Mouse (Mus musculus) limb, embryonic 14.5 days (tissue): ENCODE measurements around the gene Ddc. TPM values are rescaled to one million over a fixed set of nuclear protein-coding genes. Genes with fewer than 3 reads are reported as not detected.

ENCODE experiments used
- ATAC-seq: fragments of 200-750 bp; cut with Nextera tagmentation; 2 replicates; pipeline ENCODE4 v1.8.0; 2017; ENCODE audit warnings: low read depth, moderate number of reproducible peaks, moderate TSS enrichment; ENCODE audit not compliant: low FRiP score
- DNase-seq: peaks from one replicate; pipeline ENCODE4 v3.0.0-alpha.2; 2015; ENCODE audit warnings: low spot score
- H3K27ac ChIP-seq: fragments of 300-500 bp; sonication (generic); replicated peaks from 2 replicates; pipeline ENCODE4 v1.5.1; 2014; ENCODE audit warnings: low read depth, mild to moderate bottlenecking, low read length, moderate library complexity, mixed read lengths
- H3K27me3 ChIP-seq: fragments of 300-500 bp; sonication (generic); 2 replicates; pipeline ENCODE4 v1.6.1; 2014; ENCODE audit warnings: low read length, mixed read lengths; ENCODE audit not compliant: control insufficient read depth, insufficient read depth
- H3K36me3 ChIP-seq: fragments of 300-500 bp; sonication (generic); 2 replicates; pipeline ENCODE4 v1.6.1; 2014; ENCODE audit warnings: mild to moderate bottlenecking, low read length, moderate library complexity, mixed read lengths; ENCODE audit not compliant: control insufficient read depth, insufficient read depth
- H3K4me1 ChIP-seq: fragments of 300-500 bp; sonication (generic); 2 replicates; pipeline ENCODE4 v1.6.1; 2014; ENCODE audit warnings: antibody characterized with exemption, low read length, mixed read lengths; ENCODE audit not compliant: control insufficient read depth, insufficient read depth
- H3K4me2 ChIP-seq: fragments of 300-500 bp; sonication (generic); replicated peaks from 2 replicates; pipeline ENCODE4 v1.6.1; 2014; ENCODE audit warnings: low read depth, mild to moderate bottlenecking, low read length, moderate library complexity; ENCODE audit not compliant: severe bottlenecking
- H3K4me3 ChIP-seq: fragments of 300-500 bp; sonication (generic); replicated peaks from 2 replicates; pipeline ENCODE4 v1.5.1; 2014; ENCODE audit warnings: low read length
- H3K9ac ChIP-seq: fragments of 300-500 bp; sonication (generic); 2 replicates; pipeline ENCODE4 v1.6.1; 2014; ENCODE audit warnings: mild to moderate bottlenecking, low read depth, low read length, moderate library complexity; ENCODE audit not compliant: severe bottlenecking
- H3K9me3 ChIP-seq: fragments of 300-500 bp; sonication (generic); 2 replicates; pipeline ENCODE4 v1.6.1; 2016; ENCODE audit warnings: low read length; ENCODE audit not compliant: control insufficient read depth
- POLR2A ChIP-seq: fragments of 200-500 bp; IDR thresholded peaks from 2 replicates; pipeline ENCODE4 v1.8.0; 2012; ENCODE audit warnings: inconsistent platforms, mild to moderate bottlenecking, moderate library complexity, borderline replicate concordance; ENCODE audit not compliant: insufficient read depth, insufficient read length; ENCODE audit errors: extremely low read depth
- WGBS: fragments of 180-500 bp; shearing (Covaris S2); extraction: QIAGEN DNeasy Blood & Tissue Kit; methylation state at CpG from one replicate; pipeline ENCODE4 v1.1.7; 2014; 5-methylcytosine and 5-hydroxymethylcytosine counted together
- polyA plus RNA-seq, 2 experiments: library from polyadenylated mRNA; depleted of rRNA in 1 of 2; stranded (reverse) in 1 of 2; unstranded in 1 of 2; fragments of >200 nt; fragmentation: Nextera tagmentation in 1 of 2; extraction: Ambion mirVana in 1 of 2; gene quantifications; 2 replicates each; pipeline versions ENCODE4 v1.2.1 to v1.2.3; 2012 to 2014

Gene Ddc
- polyA plus RNA-seq, 2 experiments, result 12.6 to 20.7 TPM

DNA sequence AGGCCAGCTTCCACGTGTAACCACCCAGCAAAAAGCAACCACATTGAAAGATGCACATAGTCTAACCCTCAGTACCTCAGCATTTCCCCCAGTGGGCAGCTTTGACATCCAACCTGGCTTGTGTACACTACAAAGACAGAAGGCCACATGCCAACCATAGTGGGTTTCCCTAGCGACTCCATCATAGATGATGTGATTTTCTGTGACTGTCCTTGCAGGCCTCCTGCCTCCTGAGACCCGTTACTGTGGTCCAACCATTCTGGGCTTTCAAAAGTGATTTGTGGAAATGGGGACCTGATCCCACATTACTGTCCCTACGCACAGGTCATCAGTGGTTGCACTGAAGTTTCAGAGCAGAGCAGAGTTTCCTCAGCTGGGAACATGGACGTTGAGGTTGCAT is 123.1 kb downstream of the Ddc start:
- Histone ChIP-seq H3K36me3 (no peaks in the 10 kb centered on the region), H3K9me3 (no peaks in the 10 kb centered on the region), H3K9ac (no peak overlapping the region), H3K4me1 (no peaks in the 10 kb centered on the region), H3K4me2 (no peak overlapping the region), H3K4me3 (no peak overlapping the region), H3K27me3 (no peaks in the 10 kb centered on the region), H3K27ac (no peak overlapping the region)
- DNase-seq, result no peak
- WGBS, result 91% methylated on average over 5 of the region's 5 CpGs
- ATAC-seq, result no peak
- TF ChIP-seq POLR2A, result no peak

DNA sequence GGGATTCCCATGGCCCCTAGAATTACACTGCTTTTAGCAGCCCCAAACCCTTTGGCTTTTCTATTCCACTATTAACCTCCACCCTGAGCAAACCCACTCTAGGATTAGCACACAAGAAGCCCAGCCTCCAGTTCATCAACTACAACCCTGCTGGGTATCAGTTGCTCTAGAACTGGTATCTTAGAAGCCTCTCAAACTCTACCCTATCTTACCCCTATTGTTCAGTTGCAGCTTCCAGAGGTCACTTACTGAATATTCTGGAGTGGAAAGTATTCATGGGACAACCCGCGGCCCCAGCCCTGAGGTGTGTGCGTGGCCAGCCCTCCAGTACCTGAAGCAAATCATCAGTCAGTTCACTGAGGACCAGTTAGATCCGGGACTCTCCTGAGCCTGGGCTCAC is 123.6 kb downstream of the Ddc start:
- no peak overlapping the region for H3K4me2 ChIP-seq
- H3K27ac ChIP-seq, result no peak overlapping the region
- H3K9ac ChIP-seq, result no peak overlapping the region
- H3K27me3 ChIP-seq, result no peaks in the 10 kb centered on the region
- DNase-seq (no peak), ATAC-seq (no peak)
- no peaks in the 10 kb centered on the region for H3K4me1 ChIP-seq
- WGBS, result 90% methylated on average over 4 of the region's 4 CpGs
- no peaks in the 10 kb centered on the region for H3K9me3 ChIP-seq
- H3K36me3 ChIP-seq, result no peaks in the 10 kb centered on the region
- TF ChIP-seq POLR2A, result no peak
- H3K4me3 ChIP-seq, result no peak overlapping the region

DNA sequence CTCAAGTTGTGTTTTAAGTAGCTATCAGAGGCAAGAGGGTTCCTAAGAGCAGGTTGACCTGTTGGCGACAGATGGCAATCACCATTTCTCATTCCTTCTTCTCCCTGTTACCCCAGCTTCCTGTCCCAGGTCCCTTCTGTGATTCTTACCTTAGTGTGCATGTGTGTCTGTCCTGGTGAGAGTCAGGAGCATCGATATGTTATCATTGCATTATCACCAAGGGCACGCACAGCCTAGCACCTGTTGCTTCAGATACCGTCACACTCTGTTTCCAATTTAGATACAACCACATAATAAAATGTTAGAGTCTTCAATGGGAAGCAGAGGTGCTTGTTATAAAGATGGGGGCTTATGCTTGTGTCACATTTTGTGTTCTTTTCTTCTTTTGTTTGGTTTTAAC is 125.7 kb downstream of the Ddc start:
- Histone ChIP-seq H3K4me1 (no peaks in the 10 kb centered on the region), H3K9me3 (no peaks in the 10 kb centered on the region), H3K4me2 (no peak overlapping the region), H3K27me3 (no peaks in the 10 kb centered on the region), H3K4me3 (no peak overlapping the region), H3K36me3 (no peaks in the 10 kb centered on the region), H3K27ac (no peak overlapping the region), H3K9ac (no peak overlapping the region)
- ATAC-seq (no peak), DNase-seq (no peak)
- TF ChIP-seq POLR2A, result no peak
- 83% methylated on average over 4 of the region's 4 CpGs for WGBS

GRCm38 (mm10) chr11:11770691-11771090 is 127.3 kb downstream of the Ddc start:
- Histone ChIP-seq H3K4me1 (no peaks in the 10 kb centered on the region), H3K27me3 (no peaks in the 10 kb centered on the region), H3K27ac (no peak overlapping the region), H3K36me3 (no peaks in the 10 kb centered on the region), H3K4me3 (no peak overlapping the region), H3K9me3 (no peaks in the 10 kb centered on the region), H3K9ac (no peak overlapping the region), H3K4me2 (no peak overlapping the region)
- ATAC-seq (no peak), DNase-seq (no peak)
- WGBS, result 88% methylated on average over 3 of the region's 3 CpGs
- TF ChIP-seq POLR2A, result no peak

DNA sequence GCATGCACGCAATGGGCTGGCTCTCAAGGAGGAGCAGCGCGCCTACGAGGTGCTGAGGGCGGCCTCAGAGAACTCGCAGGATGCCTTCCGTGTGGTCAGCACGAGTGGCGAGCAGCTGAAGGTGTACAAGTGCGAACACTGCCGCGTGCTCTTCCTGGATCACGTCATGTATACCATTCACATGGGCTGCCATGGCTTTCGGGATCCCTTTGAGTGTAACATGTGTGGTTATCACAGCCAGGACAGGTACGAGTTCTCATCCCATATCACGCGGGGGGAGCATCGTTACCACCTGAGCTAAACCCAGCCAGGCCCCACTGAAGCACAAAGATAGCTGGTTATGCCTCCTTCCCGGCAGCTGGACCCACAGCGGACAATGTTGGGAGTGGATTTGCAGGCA is 128.7 kb downstream of the Ddc start:
- DNase-seq (no peak), ATAC-seq (no peak)
- no peaks in the 10 kb centered on the region for H3K36me3 ChIP-seq
- H3K4me2 ChIP-seq, result no peak overlapping the region
- TF ChIP-seq POLR2A, result no peak
- WGBS, result 91% methylated on average over 20 of the region's 20 CpGs
- no peaks in the 10 kb centered on the region for H3K27me3 ChIP-seq
- H3K4me3 ChIP-seq, result no peak overlapping the region
- no peaks in the 10 kb centered on the region for H3K4me1 ChIP-seq
- H3K9ac ChIP-seq, result no peak overlapping the region
- H3K27ac ChIP-seq, result no peak overlapping the region
- no peaks in the 10 kb centered on the region for H3K9me3 ChIP-seq

DNA sequence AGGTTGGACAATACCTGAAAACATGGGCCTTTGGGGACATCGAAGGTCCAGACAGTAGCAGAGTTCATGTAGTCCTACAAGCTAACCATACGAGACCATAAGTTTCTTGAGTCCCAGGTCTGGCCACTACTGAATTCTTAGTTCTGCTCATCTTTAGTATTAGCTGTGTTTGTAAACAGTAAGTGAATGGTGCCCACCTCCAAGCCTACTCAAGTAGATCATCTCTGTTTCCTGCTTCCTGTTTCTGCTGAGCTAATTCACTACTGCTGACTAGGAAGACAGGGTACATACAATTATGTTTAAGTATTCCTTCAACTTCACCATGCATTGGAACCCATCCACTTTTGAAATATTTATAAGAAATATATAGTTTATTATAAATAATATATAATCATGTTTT is 129.9 kb downstream of the Ddc start:
- Histone ChIP-seq H3K9ac (no peak overlapping the region), H3K27me3 (no peaks in the 10 kb centered on the region), H3K9me3 (no peaks in the 10 kb centered on the region), H3K4me1 (no peaks in the 10 kb centered on the region), H3K36me3 (no peaks in the 10 kb centered on the region), H3K4me3 (no peak overlapping the region), H3K4me2 (no peak overlapping the region), H3K27ac (no peak overlapping the region)
- ATAC-seq (no peak), DNase-seq (no peak)
- 76% methylated on average over 2 of the region's 2 CpGs for WGBS
- TF ChIP-seq POLR2A, result no peak
